Mouse (Mus musculus): ENCODE data around the gene Rhoj. TPM values are rescaled to one million over a fixed set of nuclear protein-coding genes. Genes with fewer than 3 reads are reported as not detected.

Rhoj gene
- total RNA-seq, 2 experiments from 2014 or later, result 4.5 to 6.3 TPM

Other genes with a start within 250 kb of the Rhoj start
- gene Kcnh5, start 131.0 kb upstream of the Rhoj start, total RNA-seq (2021), result 10 to 100 TPM; 10.5 to 11.7 TPM
- gene Gphb5, start 108.5 kb downstream of the Rhoj start, total RNA-seq (2021), result not detected